Comparison of ENCODE assay signal across 9 mouse cellular contexts in genomic region chrX:157817571-157818206, GRCm38 (mm10). TPM values are rescaled to one million over a fixed set of nuclear protein-coding genes. Genes with fewer than 3 reads are reported as not detected.
A peak's percentile ranks its signal among the peaks of the same experiment; 100 is the strongest.
DNase-seq lines count a peak whose midpoint lies in the region; ATAC-seq lines count a peak whose summit lies in the region.
"Had no signal": no experiment of that assay in that cellular context is flagged by ENCODE, and none has a peak within 500 bp of the region (broad histone marks: within the 10 kb centered on the region; RNA-seq: fewer than 3 reads in every experiment).

No protein-coding gene starts in this region.

- H3K4me3 ChIP-seq in forebrain, embryonic 11.5 days (ENCODE audit: low read depth, low read length): no peak overlapping the region; the same call in 1 of the 2 replicates

- H3K4me2 ChIP-seq in forebrain, embryonic 11.5 days (ENCODE audit: low read depth, low read length, severe bottlenecking): peak overlapping the region; percentile 42

- H3K4me1 ChIP-seq in forebrain, embryonic 11.5 days (replicated peaks; ENCODE audit: control insufficient read depth, insufficient read depth, low read length): no peaks in the 10 kb centered on the region

- peak; percentile 83 for ATAC-seq in forebrain, embryonic 11.5 days (replicated peaks; ENCODE audit: low FRiP score)
- peak; percentile 60 for ATAC-seq in megakaryocyte progenitor cell, adult 5-6 weeks (replicated peaks; ENCODE audit: poor library complexity)

- H3K27ac ChIP-seq in forebrain, embryonic 11.5 days (ENCODE audit: low read depth, low read length): no peak overlapping the region

- intact Hi-C loops in heart, postnatal 14 days (cut with DNase I): no loop called here

- no peak overlapping the region for H3K9ac ChIP-seq in forebrain, embryonic 11.5 days (ENCODE audit: low read length)

- H3K9me3 ChIP-seq in forebrain, embryonic 11.5 days (ENCODE audit: control insufficient read depth, low read length): no peaks in the 10 kb centered on the region

- peaks cover 5% of the 10 kb centered on the region; the same call in 1 of the 2 replicates for H3K27me3 ChIP-seq in forebrain, embryonic 11.5 days (ENCODE audit: control insufficient read depth, insufficient read depth, low read length)

- peak; percentile 8 for DNase-seq in right cerebral cortex, postnatal 4 days
- no peak for DNase-seq in right cerebral cortex, postnatal 36 days (ENCODE audit: low spot score in 2 of 2)
- DNase-seq in forebrain, embryonic 11.5 days (ENCODE audit: low spot score): peak; percentile 69
- peak; percentile 29 to 38 for DNase-seq in heart, postnatal 14 days
- peak; percentile 37 for DNase-seq in testis, postnatal 10 days (ENCODE audit: low spot score)
- no peak for DNase-seq in spleen, postnatal 4 days (ENCODE audit: low spot score in 2 of 2)
- no peak for DNase-seq in spleen, adult 12 weeks (ENCODE audit: low spot score)

- 18% methylated on average over 30 of the region's 31 CpGs for WGBS in forebrain, embryonic 11.5 days

- no peaks in the 10 kb centered on the region for H3K36me3 ChIP-seq in forebrain, embryonic 11.5 days (ENCODE audit: control insufficient read depth, insufficient read depth, low read length)

RNA-seq across cellular contexts. Expression of gene Klhl34, which starts 0.5 kb away (rescaled TPM):
- 1.0 and 1.2 TPM in 2 replicates for polyA plus RNA-seq in forebrain, embryonic 11.5 days (2014; fragmentation: Nextera tagmentation; extraction: Ambion mirVana)
- total RNA-seq in heart, postnatal 14 days (2021): 1 to 10 TPM in 1 of 2 experiments, under 1 TPM in 1; 0.50 to 1.4 TPM
- not detected in 2 replicates for total RNA-seq in megakaryocyte progenitor cell, adult 5-6 weeks (2015)
- total RNA-seq in megakaryocyte progenitor cell, adult 5-6 weeks (2017): not detected in 2 replicates
- total RNA-seq: adrenal gland, adult 18-20 months had no signal

Comparison
In these comparisons a context has a peak if more than half of its experiments do, and no peak if none do; other contexts are left out.
1. DNase-seq: peak in right cerebral cortex, postnatal 4 days (single experiment), forebrain, embryonic 11.5 days (single experiment), heart, postnatal 14 days (2 of 2) and testis, postnatal 10 days (single experiment); none in right cerebral cortex, postnatal 36 days (0 of 2), spleen, postnatal 4 days (0 of 2) and spleen, adult 12 weeks (single experiment).